Mouse (Mus musculus) cerebellum, adult 2 months (tissue): ENCODE results near the gene Psmb7.

ENCODE experiments used
- CTCF ChIP-seq: fragments of 200-500 bp; IDR thresholded peaks from 2 replicates; pipeline ENCODE4 v1.5.1; 2011; ENCODE audit warnings: low read depth, mild to moderate bottlenecking, control low read depth, low read length, moderate library complexity, borderline replicate concordance; ENCODE audit not compliant: insufficient read depth
- POLR2A ChIP-seq: fragments of 200-500 bp; IDR thresholded peaks from 2 replicates; pipeline ENCODE4 v1.6.1; 2011; ENCODE audit warnings: low read length, control low read depth, borderline replicate concordance; ENCODE audit not compliant: insufficient read depth

GRCm38 (mm10) chr2:38683083-38683482 lies 39.2 kb upstream of the Psmb7 start:
- TF ChIP-seq CTCF = no peak
- no peak for TF ChIP-seq POLR2A
